In the genomic region with DNA sequence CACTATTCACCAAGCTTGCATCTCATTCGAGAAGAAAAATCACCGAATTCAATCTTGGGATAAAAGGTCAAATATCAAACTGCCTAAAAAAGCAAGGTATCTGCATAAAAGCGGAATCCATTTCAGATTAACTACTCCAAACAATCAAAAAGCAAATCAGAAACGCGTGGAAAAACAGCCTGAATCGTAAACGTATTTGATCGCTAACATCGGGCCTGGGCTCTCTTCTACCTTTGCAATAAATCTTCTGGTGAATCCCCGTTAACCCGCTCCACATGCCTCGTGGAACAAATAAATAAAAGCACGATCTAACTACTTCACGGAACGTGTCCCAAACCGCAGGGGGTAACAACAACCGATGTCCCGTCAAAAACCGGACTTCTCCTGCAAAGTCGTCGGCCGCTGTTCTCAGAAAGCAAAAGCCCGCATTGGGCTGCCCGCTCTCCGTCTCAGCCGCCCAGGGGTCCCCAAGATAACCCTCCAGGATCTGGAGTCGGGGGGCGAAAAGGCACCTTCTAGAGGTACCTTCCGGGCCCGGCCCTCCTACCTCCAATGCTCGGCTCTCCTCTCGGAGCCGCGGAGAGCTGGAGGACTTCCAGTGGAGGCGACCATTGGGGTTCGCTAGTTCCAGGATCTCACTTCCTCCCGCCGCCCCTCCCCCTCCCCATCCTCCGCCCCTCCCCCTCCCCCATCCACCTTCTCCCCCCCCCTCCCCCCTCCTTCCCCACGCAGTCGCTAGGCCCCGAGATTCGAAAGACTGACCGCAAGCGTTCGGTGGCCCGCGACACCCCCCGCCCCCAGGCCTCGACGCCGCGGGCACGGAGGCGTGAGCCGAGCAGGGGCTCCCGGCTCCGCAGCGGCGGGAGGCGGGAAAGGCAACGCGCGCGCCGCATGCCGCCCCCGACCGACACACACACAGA, we compare ENCODE assay signal across 8 mouse cellular contexts. TPM values are rescaled to one million over a fixed set of nuclear protein-coding genes. Genes with fewer than 3 reads are reported as not detected.
DNase-seq lines count a peak whose midpoint lies in the region; ATAC-seq and TF ChIP-seq lines count a peak whose summit lies in the region.

No protein-coding gene starts in this region.

- no peak for TF ChIP-seq CTCF in kidney, adult 2 months (conservative IDR thresholded peaks at IDR 0.05; ENCODE audit: insufficient read depth, insufficient read length, low read depth, low read length)
- TF ChIP-seq CTCF in liver, adult 2 months (IDR thresholded peaks at IDR 0.05; ENCODE audit: low read depth, low read length) = no peak
- TF ChIP-seq CTCF in stomach, postnatal 0 days (IDR thresholded peaks at IDR 0.05; ENCODE audit: low read depth) = no peak

- H3K4me2 ChIP-seq in stomach, postnatal 0 days (replicated peaks; ENCODE audit: low read depth) = peak overlapping the region; percentile 49

- no peaks in the 10 kb centered on the region for H3K36me3 ChIP-seq in kidney, adult 2 months (ENCODE audit: control insufficient read depth, insufficient read depth, low read length)
- no peaks in the 10 kb centered on the region for H3K36me3 ChIP-seq in liver, adult 2 months (ENCODE audit: control insufficient read depth, insufficient read depth, low read length)
- no peaks in the 10 kb centered on the region for H3K36me3 ChIP-seq in stomach, postnatal 0 days (ENCODE audit: control insufficient read depth, insufficient read depth, low read length)

- peaks cover 6% of the 10 kb centered on the region; the same call in 1 of the 2 replicates for H3K4me1 ChIP-seq in kidney, adult 2 months (ENCODE audit: control insufficient read depth, insufficient read depth, low read length)
- peaks cover 5% of the 10 kb centered on the region; the same call in 1 of the 2 replicates for H3K4me1 ChIP-seq in liver, adult 2 months (ENCODE audit: control insufficient read depth, insufficient read depth, low read length)
- H3K4me1 ChIP-seq in stomach, postnatal 0 days (replicated peaks; ENCODE audit: control insufficient read depth, insufficient read depth) = no peaks in the 10 kb centered on the region

- peak; percentile 23 for DNase-seq in urinary bladder, adult 2 months (ENCODE audit: low spot score)
- no peak for DNase-seq in urinary bladder, postnatal 10 days (ENCODE audit: low spot score)
- DNase-seq in embryo, embryonic 10 days (ENCODE audit: low spot score) = peak; percentile 31
- DNase-seq in kidney, adult 2 months = peak; percentile 52
- DNase-seq in liver, adult 2 months (ENCODE audit: extremely low read depth, low read depth, low spot score) = peak; percentile 26
- DNase-seq in stomach, postnatal 0 days (ENCODE audit: low spot score) = peak; percentile 33

- H3K79me2 ChIP-seq in liver, adult 2 months (ENCODE audit: control insufficient read depth, insufficient read depth, low read length) = peaks cover 11% of the 10 kb centered on the region; the same call in 1 of the 2 replicates

- H3K4me3 ChIP-seq in kidney, adult 2 months (ENCODE audit: insufficient read depth, low read depth, low read length) = peak overlapping the region; percentile 100
- peak overlapping the region; percentile 85 for H3K4me3 ChIP-seq in liver, adult 2 months (ENCODE audit: insufficient read depth, low read depth, low read length)
- H3K4me3 ChIP-seq in stomach, postnatal 0 days (ENCODE audit: low read depth, low read length) = peak overlapping the region; percentile 65

- no peaks in the 10 kb centered on the region for H3K9me3 ChIP-seq in stomach, postnatal 0 days (ENCODE audit: control insufficient read depth, low read length)

- peak overlapping the region; percentile 100 for H3K27ac ChIP-seq in kidney, adult 2 months (ENCODE audit: insufficient read depth, low read depth, low read length)
- peak overlapping the region; percentile 87 for H3K27ac ChIP-seq in liver, adult 2 months (replicated peaks; ENCODE audit: insufficient read depth, low read depth, low read length)
- peak overlapping the region; percentile 91 for H3K27ac ChIP-seq in stomach, postnatal 0 days (replicated peaks)

- TF ChIP-seq POLR2A in kidney, adult 2 months (IDR thresholded peaks at IDR 0.05; ENCODE audit: low read depth, low read length) = no peak
- TF ChIP-seq POLR2A in liver, adult 2 months (IDR thresholded peaks at IDR 0.05; ENCODE audit: extremely low read depth, insufficient read depth, low read length) = no peak

- TF ChIP-seq EP300 in stomach, postnatal 0 days (optimal IDR thresholded peaks at IDR 0.05) = no peak

- ATAC-seq in granulocyte monocyte progenitor cell, adult 5-6 weeks (replicated peaks; ENCODE audit: poor library complexity, severe bottlenecking) = peak; percentile 49
- ATAC-seq in monocyte, adult 5-6 weeks (replicated peaks; ENCODE audit: insufficient number of reproducible peaks, low FRiP score, low TSS enrichment, poor library complexity, severe bottlenecking) = 0 out of 2 replicates have a peak, but pooled peaks have one; percentile 19
- peak; percentile 62; the same call in 1 of the 2 replicates for ATAC-seq in stomach, postnatal 0 days (ENCODE audit: low FRiP score, low TSS enrichment)

- H3K27me3 ChIP-seq in kidney, adult 2 months (replicated peaks; ENCODE audit: control insufficient read depth, insufficient read depth, low read length) = no peaks in the 10 kb centered on the region
- H3K27me3 ChIP-seq in liver, adult 2 months (ENCODE audit: control insufficient read depth, insufficient read depth, low read length) = no peaks in the 10 kb centered on the region
- no peaks in the 10 kb centered on the region for H3K27me3 ChIP-seq in stomach, postnatal 0 days (ENCODE audit: control insufficient read depth, insufficient read depth, low read length)

- under 1% methylated on average over 51 of the region's 69 CpGs for WGBS in kidney, adult 2 months
- under 1% methylated on average over 43 of the region's 69 CpGs for WGBS in liver, adult 2 months
- WGBS in stomach, postnatal 0 days = 26% methylated on average over 28 of the region's 69 CpGs

- peak overlapping the region; percentile 91 for H3K9ac ChIP-seq in liver, adult 2 months (ENCODE audit: low read depth, low read length)
- peak overlapping the region; percentile 85 for H3K9ac ChIP-seq in stomach, postnatal 0 days (ENCODE audit: low read length)

RNA-seq across cellular contexts. Expression of a gene that starts 1.0 kb away (rescaled TPM):
- 34.8 and 42.2 TPM in 2 replicates for polyA plus RNA-seq in urinary bladder, adult 2 months (2012; rRNA removed)
- 140 and 177 TPM in 2 replicates for total RNA-seq in granulocyte monocyte progenitor cell, adult 5-6 weeks (2014; fragmentation: Nextera tagmentation)
- 234 and 269 TPM in 2 replicates for total RNA-seq in granulocyte monocyte progenitor cell, adult 5-6 weeks (2017)
- polyA plus RNA-seq in kidney, adult 2 months (2012; rRNA removed) = 15.1 and 17.1 TPM in 2 replicates
- total RNA-seq in liver, adult 2 months (2014; rRNA removed) = 78.1 and 81.2 TPM in 2 replicates
- polyA plus RNA-seq in liver, adult 2 months (2012; rRNA removed) = 10.5 and 11.8 TPM in 2 replicates
- total RNA-seq in monocyte, adult 5-6 weeks (2017) = 260 to 491 TPM (median 321 TPM) in 3 replicates
- polyA plus RNA-seq in stomach, postnatal 0 days (2015; fragmentation: Nextera tagmentation; extraction: Ambion mirVana) = 58.2 and 66.0 TPM in 2 replicates
